Mouse (Mus musculus): ENCODE measurements around the gene Fam229b. TPM values are rescaled to one million over a fixed set of nuclear protein-coding genes. Genes with fewer than 3 reads are reported as not detected.

Gene Fam229b
- polyA plus RNA-seq (2015; fragmentation: Nextera tagmentation; extraction: Ambion mirVana), result 1.2 and 1.3 TPM in 2 replicates

DNA sequence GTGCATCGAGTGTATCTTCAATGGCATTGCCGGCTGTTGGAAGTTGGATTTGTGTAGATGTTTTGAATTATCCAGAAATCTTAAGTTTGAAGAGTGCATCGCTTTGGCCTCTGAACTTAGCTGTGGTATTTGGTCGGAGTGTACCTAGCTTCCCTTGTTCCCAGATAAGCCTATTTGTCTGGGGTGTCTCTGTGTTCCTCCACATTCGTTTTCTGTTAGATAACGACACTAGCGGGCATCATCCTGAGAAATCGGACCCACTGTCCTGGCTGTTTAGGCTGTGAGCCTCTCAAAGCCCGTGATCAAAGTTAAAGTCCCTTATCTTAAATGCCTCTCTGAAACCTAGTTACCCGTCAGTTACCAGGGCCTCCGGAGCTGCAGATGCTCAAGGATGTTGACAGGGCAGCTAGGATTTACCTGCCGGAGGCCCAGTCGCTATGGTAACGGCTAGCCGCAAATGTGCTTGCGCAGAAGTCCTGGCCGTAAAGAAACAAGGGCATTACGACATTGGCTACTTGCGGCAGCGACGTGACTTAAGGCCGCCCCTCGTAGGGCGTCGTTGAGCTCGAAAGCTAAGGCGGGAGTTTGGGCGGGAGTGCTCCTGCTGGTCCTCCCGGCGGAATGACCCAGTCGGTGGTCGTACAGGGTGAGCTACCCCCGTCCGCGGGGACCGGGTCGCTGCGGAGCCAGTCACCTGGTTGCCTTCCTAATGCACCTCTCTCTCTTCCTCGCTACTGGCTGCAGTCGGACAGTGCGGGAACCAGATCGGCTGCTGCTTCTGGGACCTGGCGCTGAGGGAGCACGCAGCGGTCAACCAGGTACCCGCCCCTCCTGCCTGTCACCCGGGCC is at the start of gene Fam229b, which contains the start of gene Tube1:
TSS of gene Fam229b (minus strand) at position 453 of the 849 bp plus-strand sequence.
TSS of gene Tube1 (plus strand) at position 515 of the 849 bp plus-strand sequence.
- Histone ChIP-seq H3K36me3 (peaks cover 16% of the 10 kb centered on the region), H3K27ac (no peak within 1 kb of the TSS; the same call in 1 of the 2 replicates), H3K4me2 (peak within 1 kb of the TSS; percentile 84), H3K4me1 (replicated peaks) (peaks cover 14% of the 10 kb centered on the region), H3K9ac (peak within 1 kb of the TSS; percentile 80), H3K9me3 (replicated peaks) (no peaks in the 10 kb centered on the region), H3K27me3 (no peaks in the 10 kb centered on the region), H3K4me3 (replicated peaks) (peak within 1 kb of the TSS; percentile 77)
- ATAC-seq (ENCODE audit: low read depth) (peak; percentile 87), DNase-seq (peak; percentile 83)
- 4% methylated on average over 47 of the region's 47 CpGs for WGBS (ENCODE audit: insufficient replicate concordance)

DNA sequence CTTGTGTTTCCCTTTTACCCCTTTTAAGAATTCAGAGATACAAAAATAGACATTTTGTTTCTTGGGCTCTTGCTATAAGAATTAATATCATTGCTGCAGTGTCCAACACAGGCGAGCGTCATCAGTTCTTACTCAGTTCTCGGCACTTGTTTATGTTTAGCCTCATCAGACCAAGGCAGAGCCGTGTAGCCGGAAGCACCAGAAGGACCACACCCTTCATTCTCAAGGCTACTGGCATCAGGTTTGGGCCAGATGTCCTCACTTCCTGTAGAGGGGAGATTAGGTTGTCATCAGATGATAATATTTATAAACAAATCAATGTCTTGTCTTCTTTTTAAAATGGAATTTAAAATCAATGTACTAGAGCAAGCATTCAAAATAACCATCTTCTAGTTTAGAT is 43.3 kb upstream of the Fam229b start:
- H3K27me3 ChIP-seq, result no peaks in the 10 kb centered on the region
- H3K9me3 ChIP-seq (replicated peaks), result no peaks in the 10 kb centered on the region
- no peak for ATAC-seq (ENCODE audit: low read depth)
- H3K36me3 ChIP-seq, result no peaks in the 10 kb centered on the region
- H3K4me2 ChIP-seq, result no peak overlapping the region
- no peak overlapping the region for H3K9ac ChIP-seq
- H3K4me3 ChIP-seq (replicated peaks), result no peak overlapping the region
- peaks cover 20% of the 10 kb centered on the region for H3K4me1 ChIP-seq (replicated peaks)
- H3K27ac ChIP-seq, result no peak overlapping the region
- 48% methylated on average over 5 of the region's 5 CpGs for WGBS (ENCODE audit: insufficient replicate concordance)
- no peak for DNase-seq

DNA sequence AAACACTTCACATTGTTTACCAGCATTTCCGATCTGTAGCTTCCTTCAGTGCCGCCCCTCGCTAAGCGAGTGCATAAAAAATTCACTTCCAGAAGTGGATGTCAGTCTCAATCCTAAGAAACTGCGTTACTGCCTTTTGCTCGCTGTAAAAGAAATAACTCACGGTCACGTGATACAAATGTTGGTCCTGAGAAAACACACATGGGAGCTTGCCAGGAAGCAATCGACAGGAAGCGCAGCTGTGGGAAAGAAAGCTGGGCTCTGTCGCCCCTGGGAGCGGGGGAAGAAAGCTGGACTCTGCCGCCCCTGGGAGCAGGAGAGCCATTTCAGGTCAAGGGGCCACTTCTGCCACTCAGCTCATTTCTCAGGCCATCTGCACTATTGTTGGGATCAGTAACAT is 39.4 kb upstream of the Fam229b start:
- peaks cover 37% of the 10 kb centered on the region for H3K4me1 ChIP-seq (replicated peaks)
- no peak overlapping the region for H3K9ac ChIP-seq
- no peak overlapping the region for H3K4me3 ChIP-seq (replicated peaks)
- H3K27ac ChIP-seq, result no peak overlapping the region
- peaks cover 10% of the 10 kb centered on the region; the same call in 1 of the 2 replicates for H3K27me3 ChIP-seq
- H3K4me2 ChIP-seq, result peak overlapping the region; percentile 38
- H3K36me3 ChIP-seq, result no peaks in the 10 kb centered on the region
- no peaks in the 10 kb centered on the region for H3K9me3 ChIP-seq (replicated peaks)
- 23% methylated on average over 13 of the region's 13 CpGs for WGBS (ENCODE audit: insufficient replicate concordance)
- no peak for DNase-seq
- no peak for ATAC-seq (ENCODE audit: low read depth)

DNA sequence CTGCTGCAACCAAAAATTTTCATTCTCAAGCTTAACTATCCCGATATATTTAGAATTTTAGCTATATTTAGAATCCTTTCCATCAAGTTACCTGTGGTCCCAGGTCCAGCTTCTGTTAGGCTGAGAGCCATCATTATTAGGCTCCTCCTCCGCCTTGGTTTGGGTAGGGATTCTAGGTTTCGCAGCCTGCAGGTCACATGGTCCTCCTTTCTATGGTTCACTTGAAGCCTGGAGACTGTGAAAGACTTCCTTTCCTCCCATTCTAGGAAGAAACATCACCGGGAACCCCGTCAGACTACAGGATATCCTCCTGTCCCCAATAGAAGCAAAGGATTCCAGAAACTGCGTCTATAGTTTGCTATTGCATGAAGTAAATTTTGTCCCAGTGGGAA is 38.8 kb upstream of the Fam229b start:
- Histone ChIP-seq H3K4me1 (replicated peaks) (peaks cover 37% of the 10 kb centered on the region), H3K36me3 (no peaks in the 10 kb centered on the region), H3K27me3 (peaks cover 13% of the 10 kb centered on the region; the same call in 1 of the 2 replicates), H3K9me3 (replicated peaks) (no peaks in the 10 kb centered on the region), H3K4me3 (replicated peaks) (no peak overlapping the region), H3K4me2 (peak overlapping the region; percentile 38), H3K27ac (no peak overlapping the region; the same call in 1 of the 2 replicates), H3K9ac (no peak overlapping the region)
- DNase-seq (no peak), ATAC-seq (ENCODE audit: low read depth) (no peak)
- 54% methylated on average over 6 of the region's 6 CpGs for WGBS (ENCODE audit: insufficient replicate concordance)

DNA sequence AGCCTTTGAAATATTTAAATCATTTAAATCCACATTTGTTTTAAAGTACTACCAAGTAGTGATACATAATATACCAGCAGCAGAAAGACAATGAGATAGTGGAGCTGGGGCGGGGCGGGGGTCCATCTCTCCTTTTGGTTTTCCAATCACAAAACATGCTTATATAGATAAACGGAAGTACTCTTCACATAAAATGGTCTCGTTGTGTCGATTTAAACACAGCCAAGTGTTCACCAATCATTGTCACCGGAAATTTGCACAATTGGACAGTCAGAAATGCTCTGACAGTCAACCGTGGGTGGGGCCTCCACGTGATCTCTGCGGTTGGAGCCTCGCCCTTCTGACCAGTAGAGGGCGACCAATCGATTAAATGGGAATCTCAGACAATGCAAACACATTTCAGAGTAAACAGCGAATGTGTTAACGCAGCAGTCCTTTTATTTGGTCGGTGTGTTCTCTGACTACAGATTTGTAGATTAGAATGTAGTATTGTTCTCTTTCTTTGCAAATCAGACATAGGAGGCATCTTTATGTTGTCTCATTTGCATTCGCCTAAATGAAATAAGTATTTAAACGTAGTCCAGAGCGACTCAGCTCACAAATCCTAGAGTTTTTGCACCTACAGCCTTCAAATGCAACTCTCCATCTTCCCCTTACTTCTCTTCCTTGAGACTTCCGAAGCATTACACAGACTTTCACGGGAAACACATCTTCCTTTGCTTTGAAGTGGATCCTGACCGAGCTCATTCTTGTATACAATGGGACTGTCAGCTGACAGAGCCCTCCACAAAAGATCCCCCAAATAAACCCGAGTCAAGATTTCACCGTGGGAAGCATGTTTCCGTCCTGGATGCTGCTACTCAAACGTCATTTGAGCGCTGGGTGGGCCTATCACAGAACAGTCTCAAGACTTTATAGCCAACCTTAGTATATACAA is 38.2 kb upstream of the Fam229b start:
- Histone ChIP-seq H3K9ac (no peak overlapping the region), H3K27ac (no peak overlapping the region)
- 18% methylated on average over 26 of the region's 26 CpGs for WGBS (ENCODE audit: insufficient replicate concordance)

DNA sequence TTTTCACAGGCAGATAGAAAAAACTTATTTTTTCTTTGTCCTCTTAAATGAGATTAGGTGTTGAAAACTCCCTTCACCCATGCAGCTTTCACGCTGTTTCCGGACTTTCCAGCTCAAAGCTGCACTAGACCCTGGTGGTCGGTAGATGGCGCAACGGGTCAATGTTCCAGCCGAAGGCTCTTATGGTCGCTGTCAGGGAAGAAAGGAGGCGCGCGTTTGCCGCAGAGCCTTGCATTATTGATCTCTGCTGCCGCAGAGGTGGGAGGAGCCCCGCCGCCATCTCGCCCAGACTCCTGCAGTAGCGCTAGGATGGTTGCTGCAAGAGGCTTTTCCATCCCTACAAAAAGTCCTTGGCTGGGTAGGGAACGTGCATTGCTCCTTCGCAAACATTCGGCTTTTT is 37.4 kb upstream of the Fam229b start:
- DNase-seq (peak; percentile 76), ATAC-seq (ENCODE audit: low read depth) (peak; percentile 80)
- no peaks in the 10 kb centered on the region for H3K36me3 ChIP-seq
- no peaks in the 10 kb centered on the region for H3K9me3 ChIP-seq (replicated peaks)
- peaks cover 25% of the 10 kb centered on the region for H3K27me3 ChIP-seq
- no peak overlapping the region for H3K27ac ChIP-seq
- H3K9ac ChIP-seq, result no peak overlapping the region
- WGBS (ENCODE audit: insufficient replicate concordance), result under 1% methylated on average over 19 of the region's 19 CpGs
- H3K4me2 ChIP-seq, result peak overlapping the region; percentile 70
- peaks cover 37% of the 10 kb centered on the region for H3K4me1 ChIP-seq (replicated peaks)
- H3K4me3 ChIP-seq (replicated peaks), result peak overlapping the region; percentile 50

More for the DNA sequence above, 38.2 kb upstream of the Fam229b start:
- no peaks in the 10 kb centered on the region for H3K9me3 ChIP-seq (replicated peaks)
- ATAC-seq (ENCODE audit: low read depth) (peak; percentile 70), DNase-seq (peak; percentile 73)
- H3K4me1 ChIP-seq (replicated peaks), result peaks cover 37% of the 10 kb centered on the region
- H3K4me2 ChIP-seq, result peak overlapping the region; percentile 70
- H3K4me3 ChIP-seq (replicated peaks), result peak overlapping the region; percentile 50
- no peaks in the 10 kb centered on the region for H3K36me3 ChIP-seq
- H3K27me3 ChIP-seq, result peaks cover 18% of the 10 kb centered on the region

DNA sequence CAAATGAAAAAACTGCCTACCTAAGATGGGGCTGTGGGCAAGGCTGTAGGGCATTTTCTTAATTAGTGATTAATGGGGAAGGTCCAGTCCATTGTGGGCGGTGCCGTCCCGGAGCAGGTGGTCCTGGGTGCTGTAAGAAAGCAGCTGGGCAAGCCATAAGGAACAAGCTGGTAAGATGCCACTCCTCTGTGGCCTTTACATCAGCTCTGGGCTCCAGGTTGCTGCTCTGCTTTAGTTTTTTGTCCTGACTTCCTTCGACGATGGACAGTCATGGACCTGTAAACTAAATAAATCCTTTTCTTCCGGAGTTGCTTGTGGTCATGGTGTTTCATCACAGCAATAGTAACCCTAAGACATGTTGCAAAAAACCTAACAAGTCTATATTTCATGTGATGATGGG is 37.0 kb upstream of the Fam229b start:
- H3K4me2 ChIP-seq, result peak overlapping the region; percentile 70
- H3K36me3 ChIP-seq, result no peaks in the 10 kb centered on the region
- WGBS (ENCODE audit: insufficient replicate concordance), result 9% methylated on average over 6 of the region's 6 CpGs
- no peak overlapping the region for H3K4me3 ChIP-seq (replicated peaks)
- no peak overlapping the region for H3K27ac ChIP-seq
- H3K27me3 ChIP-seq, result peaks cover 29% of the 10 kb centered on the region
- H3K9ac ChIP-seq, result no peak overlapping the region
- ATAC-seq (ENCODE audit: low read depth) (no peak), DNase-seq (no peak)
- H3K4me1 ChIP-seq (replicated peaks), result peaks cover 37% of the 10 kb centered on the region
- H3K9me3 ChIP-seq (replicated peaks), result no peaks in the 10 kb centered on the region

DNA sequence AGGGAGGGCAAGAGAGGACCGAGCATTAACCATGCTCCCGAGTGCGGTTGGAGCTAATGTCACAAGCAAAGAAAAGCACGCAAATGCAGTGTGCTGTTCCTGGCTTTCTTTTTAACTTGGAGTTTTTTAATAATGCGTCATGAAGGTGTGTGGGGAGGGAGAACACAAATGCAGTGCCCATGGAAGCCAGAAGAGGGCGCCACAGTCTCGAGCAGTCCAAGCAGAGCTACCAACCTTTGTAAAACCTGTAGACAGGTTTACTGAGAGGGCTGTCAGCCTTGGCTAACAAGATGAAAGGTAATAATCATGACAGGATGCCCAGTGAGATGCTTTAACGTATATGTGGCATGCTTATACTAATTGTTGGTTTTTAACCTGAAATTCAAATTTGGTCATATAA is 36.5 kb upstream of the Fam229b start:
- Histone ChIP-seq H3K27me3 (peaks cover 34% of the 10 kb centered on the region), H3K27ac (no peak overlapping the region), H3K36me3 (no peaks in the 10 kb centered on the region), H3K4me1 (replicated peaks) (peaks cover 35% of the 10 kb centered on the region), H3K4me2 (no peak overlapping the region), H3K9ac (no peak overlapping the region), H3K4me3 (replicated peaks) (no peak overlapping the region), H3K9me3 (replicated peaks) (no peaks in the 10 kb centered on the region)
- DNase-seq (peak; percentile 34), ATAC-seq (ENCODE audit: low read depth) (no peak)
- WGBS (ENCODE audit: insufficient replicate concordance), result 9% methylated on average over 8 of the region's 8 CpGs

DNA sequence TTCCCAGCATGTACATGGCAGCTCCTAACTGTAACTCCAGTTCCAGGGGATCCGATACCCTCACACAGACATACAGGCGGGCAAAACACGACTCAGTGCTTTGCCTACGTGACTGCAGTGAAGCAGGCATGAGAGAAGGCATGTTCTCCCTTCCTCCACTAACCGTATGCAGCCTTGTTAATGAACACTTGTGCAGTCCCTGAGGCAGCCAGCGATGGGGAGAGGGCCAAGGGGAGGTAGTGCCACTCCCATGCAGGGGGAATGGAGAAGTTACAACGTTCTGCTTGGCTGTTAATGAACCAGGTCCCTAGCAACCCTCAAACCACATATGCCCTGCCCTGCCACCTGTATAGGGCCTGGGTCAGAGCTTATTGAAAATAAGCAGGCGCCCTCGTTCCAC is 35.9 kb upstream of the Fam229b start:
- DNase-seq, result no peak
- 38% methylated on average over 9 of the region's 9 CpGs for WGBS (ENCODE audit: insufficient replicate concordance)
- Histone ChIP-seq H3K9ac (no peak overlapping the region), H3K36me3 (no peaks in the 10 kb centered on the region), H3K4me1 (replicated peaks) (peaks cover 30% of the 10 kb centered on the region), H3K4me2 (no peak overlapping the region), H3K27ac (no peak overlapping the region), H3K4me3 (replicated peaks) (no peak overlapping the region), H3K9me3 (replicated peaks) (no peaks in the 10 kb centered on the region), H3K27me3 (peaks cover 39% of the 10 kb centered on the region)
- no peak for ATAC-seq (ENCODE audit: low read depth)

DNA sequence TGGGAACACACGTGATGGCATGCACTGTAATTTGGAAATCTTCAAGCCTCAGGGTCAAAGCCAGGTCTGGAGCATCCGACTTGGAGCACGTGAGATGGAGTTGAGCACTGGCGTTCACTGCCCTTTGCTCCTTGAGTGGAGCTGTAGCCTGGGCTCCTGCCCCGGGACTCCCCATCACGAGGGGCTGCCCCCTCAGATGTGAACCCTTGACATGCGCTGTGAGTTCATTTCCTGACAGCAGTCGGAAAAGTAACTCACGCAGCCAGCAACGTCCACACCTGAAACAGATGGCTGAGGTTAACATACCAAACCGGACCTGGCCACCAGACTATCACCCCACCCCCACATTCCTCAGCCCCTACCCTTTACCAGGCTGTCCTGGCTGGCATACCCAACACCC is 33.9 kb upstream of the Fam229b start:
- peaks cover 41% of the 10 kb centered on the region for H3K27me3 ChIP-seq
- no peaks in the 10 kb centered on the region for H3K36me3 ChIP-seq
- no peak overlapping the region for H3K27ac ChIP-seq
- no peak overlapping the region for H3K9ac ChIP-seq
- no peak overlapping the region for H3K4me3 ChIP-seq (replicated peaks)
- DNase-seq (no peak), ATAC-seq (ENCODE audit: low read depth) (no peak)
- no peaks in the 10 kb centered on the region for H3K9me3 ChIP-seq (replicated peaks)
- H3K4me2 ChIP-seq, result no peak overlapping the region
- peaks cover 22% of the 10 kb centered on the region for H3K4me1 ChIP-seq (replicated peaks)
- WGBS (ENCODE audit: insufficient replicate concordance), result 63% methylated on average over 11 of the region's 11 CpGs

DNA sequence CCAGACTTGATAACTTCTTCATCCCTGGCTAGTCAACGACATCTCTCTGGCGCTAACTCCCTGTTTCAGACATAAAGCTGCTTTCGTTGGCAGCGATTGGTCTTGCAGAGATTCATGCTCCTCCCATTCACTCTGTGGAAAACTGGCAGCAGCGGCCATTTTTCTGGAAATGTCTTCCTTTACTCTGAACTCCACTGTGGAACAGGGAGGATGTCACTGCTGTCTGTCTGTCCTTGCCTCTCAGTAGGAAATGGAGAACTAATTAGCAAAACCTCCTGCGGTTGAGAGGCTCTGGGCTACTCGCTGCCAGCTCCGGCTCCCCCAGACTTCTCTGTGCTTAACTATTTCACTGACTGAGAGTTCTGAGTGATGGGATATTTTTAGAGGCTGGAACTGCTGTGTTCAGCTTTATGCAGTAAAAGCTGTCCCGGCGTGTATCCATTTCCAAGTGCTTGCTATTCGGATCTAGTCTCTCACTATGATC is 32.0 kb upstream of the Fam229b start:
- no peak overlapping the region for H3K4me2 ChIP-seq
- WGBS (ENCODE audit: insufficient replicate concordance), result 27% methylated on average over 11 of the region's 11 CpGs
- peaks cover 41% of the 10 kb centered on the region for H3K27me3 ChIP-seq
- H3K36me3 ChIP-seq, result no peaks in the 10 kb centered on the region
- no peak overlapping the region for H3K9ac ChIP-seq
- H3K27ac ChIP-seq, result no peak overlapping the region
- ATAC-seq (ENCODE audit: low read depth), result no peak
- no peak for DNase-seq
- peaks cover 5% of the 10 kb centered on the region; the same call in 1 of the 2 replicates for H3K4me1 ChIP-seq (replicated peaks)
- H3K4me3 ChIP-seq (replicated peaks), result no peak overlapping the region
- no peaks in the 10 kb centered on the region for H3K9me3 ChIP-seq (replicated peaks)
